In genomic region chr5:66543344-66543743, GRCm38 (mm10) we compare ENCODE assay signal across 13 mouse cellular contexts.
A peak's percentile ranks its signal among the peaks of the same experiment; 100 is the strongest.
DNase-seq lines count a peak whose midpoint lies in the region; ATAC-seq and TF ChIP-seq lines count a peak whose summit lies in the region.
"Had no signal": no experiment of that assay in that cellular context is flagged by ENCODE, and none has a peak within 500 bp of the region (broad histone marks: within the 10 kb centered on the region; RNA-seq: fewer than 3 reads in every experiment).

No protein-coding gene starts in this region.

- ATAC-seq in limb, embryonic 11.5 days (ENCODE audit: insufficient number of reproducible peaks, low FRiP score, low TSS enrichment, low read depth), result no peak
- peak; percentile 46; the same call in 1 of the 2 replicates for ATAC-seq in limb, embryonic 13.5 days (ENCODE audit: low FRiP score, low read depth)

- no peak overlapping the region for H3K4me2 ChIP-seq in limb, embryonic 11.5 days (ENCODE audit: low read depth, severe bottlenecking)
- H3K4me2 ChIP-seq in limb, embryonic 13.5 days (replicated peaks), result peak overlapping the region; percentile 29
- H3K4me2 ChIP-seq: midbrain, embryonic 11.5 days had no signal

- no peaks in the 10 kb centered on the region; the same call in 1 of the 2 replicates for H3K9me3 ChIP-seq in limb, embryonic 11.5 days (ENCODE audit: control insufficient read depth, low read length)
- H3K9me3 ChIP-seq in limb, embryonic 10.5 days (replicated peaks), result no peaks in the 10 kb centered on the region
- 0 out of 2 replicates have a peak, but pooled peaks cover under 1% of the 10 kb centered on the region for H3K9me3 ChIP-seq in limb, embryonic 13.5 days

- peaks cover 58% of the 10 kb centered on the region for H3K79me3 ChIP-seq in C2C12 (ENCODE audit: low read depth)

- H3K79me2 ChIP-seq in C2C12 (ENCODE audit: control insufficient read depth, insufficient read depth), result peaks cover 94% of the 10 kb centered on the region

- H3K36me3 ChIP-seq in limb, embryonic 11.5 days (ENCODE audit: control insufficient read depth, insufficient read depth, low read length), result no peaks in the 10 kb centered on the region
- peaks cover 11% of the 10 kb centered on the region; the same call in 1 of the 2 replicates for H3K36me3 ChIP-seq in limb, embryonic 10.5 days
- H3K36me3 ChIP-seq in C2C12 (ENCODE audit: control insufficient read depth, insufficient read depth), result peaks cover 26% of the 10 kb centered on the region
- no peaks in the 10 kb centered on the region for H3K36me3 ChIP-seq in limb, embryonic 13.5 days

- H3K27me3 ChIP-seq in limb, embryonic 11.5 days (ENCODE audit: control insufficient read depth, insufficient read depth, low read length), result no peaks in the 10 kb centered on the region
- no peaks in the 10 kb centered on the region for H3K27me3 ChIP-seq in limb, embryonic 10.5 days (ENCODE audit: low read depth, poor library complexity, severe bottlenecking)
- no peaks in the 10 kb centered on the region for H3K27me3 ChIP-seq in C2C12 (ENCODE audit: control insufficient read depth, insufficient read depth, insufficient read length)
- no peaks in the 10 kb centered on the region for H3K27me3 ChIP-seq in limb, embryonic 13.5 days

- no peak overlapping the region for H3K9ac ChIP-seq in limb, embryonic 11.5 days (ENCODE audit: low read length)
- H3K9ac ChIP-seq in limb, embryonic 13.5 days, result no peak overlapping the region

- peak overlapping the region; percentile 16 for H3ac ChIP-seq in C2C12 (ENCODE audit: control insufficient read depth, insufficient read length, low read depth)

- peak overlapping the region; percentile 35 for H3K4me3 ChIP-seq in gastrocnemius, adult 2 months
- no peak overlapping the region for H3K4me3 ChIP-seq in limb, embryonic 11.5 days (ENCODE audit: low read depth, low read length)
- H3K4me3 ChIP-seq in limb, embryonic 10.5 days, result no peak overlapping the region
- H3K4me3 ChIP-seq in C2C12 (ENCODE audit: insufficient read depth, poor library complexity, severe bottlenecking), result no peak overlapping the region
- no peak overlapping the region for H3K4me3 ChIP-seq in limb, embryonic 13.5 days
- H3K4me3 ChIP-seq: erythroblast, embryonic 14.5 days; hindbrain, embryonic 10.5 days had no signal

- intact Hi-C loops in gastrocnemius, adult 2 months (cut with DNase I), result no loop called here

- H3K27ac ChIP-seq in gastrocnemius, adult 2 months, result peak overlapping the region; percentile 80
- peak overlapping the region; percentile 12; the same call in 1 of the 2 replicates for H3K27ac ChIP-seq in limb, embryonic 11.5 days (replicated peaks; ENCODE audit: low read depth, low read length)
- no peak overlapping the region for H3K27ac ChIP-seq in limb, embryonic 10.5 days
- peak overlapping the region; percentile 83 for H3K27ac ChIP-seq in limb, embryonic 13.5 days

- 81% methylated on average over 6 of the region's 6 CpGs for WGBS in limb, embryonic 11.5 days
- WGBS in limb, embryonic 10.5 days, result 90% methylated on average over 6 of the region's 6 CpGs
- WGBS in limb, embryonic 13.5 days, result 50% methylated on average over 6 of the region's 6 CpGs

- 0 out of 2 replicates have a peak, but pooled peaks cover 7% of the 10 kb centered on the region for H3K4me1 ChIP-seq in limb, embryonic 11.5 days (ENCODE audit: control insufficient read depth, insufficient read depth, low read length)
- H3K4me1 ChIP-seq in limb, embryonic 10.5 days, result peaks cover 22% of the 10 kb centered on the region; the same call in 1 of the 2 replicates
- H3K4me1 ChIP-seq in limb, embryonic 13.5 days, result peaks cover 39% of the 10 kb centered on the region

- no peak for DNase-seq in gastrocnemius, adult 2 months
- no peak for DNase-seq in gastrocnemius, postnatal 10 days
- DNase-seq in limb, embryonic 11.5 days (ENCODE audit: low spot score), result no peak
- DNase-seq in limb, embryonic 10.5 days (ENCODE audit: low spot score), result no peak
- DNase-seq in cerebellum, adult 9-10 months, result no peak
- DNase-seq: cerebellum, adult 18-20 months; spleen, adult 18-20 months; thymus, postnatal 25 days had no signal

- no peak for TF ChIP-seq CTCF in gastrocnemius, adult 2 months (IDR thresholded peaks at IDR 0.05)
- TF ChIP-seq CTCF in C2C12 (IDR thresholded peaks at IDR 0.05; ENCODE audit: control insufficient read depth, insufficient read depth, insufficient read length), result no peak

TF ChIP-seq in C2C12, 6 proteins besides CTCF, POLR2A, EP300 and RAD21:
- TF ChIP-seq MYOD1 (IDR thresholded peaks at IDR 0.05; ENCODE audit: control insufficient read depth, insufficient read length, low read depth), result no peak
- TF ChIP-seq FOSL1 (IDR thresholded peaks at IDR 0.05; ENCODE audit: insufficient read depth, low read length, poor library complexity, severe bottlenecking), result no peak
- TF ChIP-seq CEBPB (IDR thresholded peaks at IDR 0.05; ENCODE audit: low read depth), result no peak
